Mouse (Mus musculus) olfactory bulb, adult 2 months (tissue): ENCODE results near the gene Rassf4. TPM values are rescaled to one million over a fixed set of nuclear protein-coding genes. Genes with fewer than 3 reads are reported as not detected.

Source experiments
- H3K27ac ChIP-seq: fragments of 200-500 bp; 2 replicates; pipeline ENCODE4 v1.5.1; 2012; ENCODE audit warnings: low read depth, low read length; ENCODE audit not compliant: insufficient read depth
- H3K4me1 ChIP-seq: fragments of 200-500 bp; 2 replicates; pipeline ENCODE4 v1.6.1; 2012; ENCODE audit warnings: low read length; ENCODE audit not compliant: control insufficient read depth, insufficient read depth
- H3K4me3 ChIP-seq: fragments of 200-500 bp; 2 replicates; pipeline ENCODE4 v1.5.1; 2012; ENCODE audit warnings: mild to moderate bottlenecking, low read depth, low read length, moderate library complexity; ENCODE audit not compliant: insufficient read depth
- CTCF ChIP-seq: fragments of 200-500 bp; IDR thresholded peaks from 2 replicates; pipeline ENCODE4 v1.5.1; 2012; ENCODE audit warnings: low read depth, mild to moderate bottlenecking, low read length, moderate library complexity; ENCODE audit not compliant: insufficient read depth
- POLR2A ChIP-seq: fragments of 200-500 bp; IDR thresholded peaks from 2 replicates; pipeline ENCODE4 v1.6.1; 2012; ENCODE audit warnings: mild to moderate bottlenecking, low read depth, low read length, moderate library complexity; ENCODE audit not compliant: insufficient read depth
- WGBS: fragments of 180-500 bp; shearing (Covaris S2); methylation state at CpG from one replicate; pipeline ENCODE4 v1.1.7; 2018; 5-methylcytosine and 5-hydroxymethylcytosine counted together
- polyA plus RNA-seq: library from polyadenylated mRNA; stranded (reverse); fragments of >200 nt; gene quantifications from 2 replicates; pipeline ENCODE4 v1.2.4, GENCODE M21; 2012; ENCODE audit warnings: low replicate concordance; ENCODE audit not compliant: missing spikeins, insufficient read depth, insufficient read length

Gene Rassf4
- polyA plus RNA-seq, 1 experiment: not detected

- H3K4me1 ChIP-seq: peaks cover 10% of the 10 kb centered on the region
- no peak overlapping the region for H3K27ac ChIP-seq
- TF ChIP-seq POLR2A (no peak), CTCF (no peak)
- no peak overlapping the region for H3K4me3 ChIP-seq
- 40% methylated on average over 5 of the region's 5 CpGs for WGBS
Observed at GRCm38 (mm10) chr6:116712062-116712461, 38.3 kb upstream of the Rassf4 start.

GRCm38 (mm10) chr6:116704320-116704719 is 30.6 kb upstream of the Rassf4 start:
- H3K4me3 ChIP-seq: no peak overlapping the region
- TF ChIP-seq POLR2A: no peak
- no peak for TF ChIP-seq CTCF
- no peak overlapping the region for H3K27ac ChIP-seq
- no peaks in the 10 kb centered on the region for H3K4me1 ChIP-seq
- 35% methylated on average over 6 of the region's 6 CpGs for WGBS

GRCm38 (mm10) chr6:116700821-116701220 is 27.1 kb upstream of the Rassf4 start:
- no peaks in the 10 kb centered on the region for H3K4me1 ChIP-seq
- TF ChIP-seq POLR2A (no peak), CTCF (no peak)
- no peak overlapping the region for H3K4me3 ChIP-seq
- no peak overlapping the region for H3K27ac ChIP-seq

- WGBS: 90% methylated on average over 4 of the region's 4 CpGs
- no peak for TF ChIP-seq CTCF
- TF ChIP-seq POLR2A: no peak
- H3K27ac ChIP-seq: no peak overlapping the region
- no peaks in the 10 kb centered on the region for H3K4me1 ChIP-seq
- H3K4me3 ChIP-seq: no peak overlapping the region
Observed at GRCm38 (mm10) chr6:116697896-116698425, 24.2 kb upstream of the Rassf4 start.

- WGBS: 60% methylated on average over 2 of the region's 2 CpGs
- H3K4me3 ChIP-seq: no peak overlapping the region
- H3K4me1 ChIP-seq: no peaks in the 10 kb centered on the region
- TF ChIP-seq CTCF: no peak
- no peak for TF ChIP-seq POLR2A
- H3K27ac ChIP-seq: no peak overlapping the region
Observed at GRCm38 (mm10) chr6:116697413-116697812, 23.7 kb upstream of the Rassf4 start.

GRCm38 (mm10) chr6:116694346-116694745 is 20.6 kb upstream of the Rassf4 start:
- H3K4me3 ChIP-seq: no peak overlapping the region
- H3K4me1 ChIP-seq: no peaks in the 10 kb centered on the region
- 71% methylated on average over 3 of the region's 3 CpGs for WGBS
- no peak overlapping the region for H3K27ac ChIP-seq
- TF ChIP-seq CTCF (no peak), POLR2A (no peak)

- H3K4me3 ChIP-seq: no peak overlapping the region
- TF ChIP-seq CTCF (no peak), POLR2A (no peak)
- no peaks in the 10 kb centered on the region for H3K4me1 ChIP-seq
- no peak overlapping the region for H3K27ac ChIP-seq
- WGBS: 79% methylated on average over 4 of the region's 4 CpGs
Observed at GRCm38 (mm10) chr6:116693639-116694038, 19.9 kb upstream of the Rassf4 start.

GRCm38 (mm10) chr6:116682317-116682716 is 8.6 kb upstream of the Rassf4 start:
- Histone ChIP-seq H3K4me3 (no peak overlapping the region), H3K4me1 (no peaks in the 10 kb centered on the region), H3K27ac (no peak overlapping the region)
- TF ChIP-seq POLR2A: no peak
- 64% methylated on average over 6 of the region's 6 CpGs for WGBS

GRCm38 (mm10) chr6:116679563-116680288 is 6.0 kb upstream of the Rassf4 start:
- H3K4me1 ChIP-seq: no peaks in the 10 kb centered on the region
- H3K4me3 ChIP-seq: no peak overlapping the region
- no peak overlapping the region for H3K27ac ChIP-seq
- 82% methylated on average over 5 of the region's 5 CpGs for WGBS
- no peak for TF ChIP-seq POLR2A
- no peak for TF ChIP-seq CTCF
